Mouse (Mus musculus) liver, postnatal 0 days (tissue): ENCODE results near the gene Kat2a.

Experiments used
- CTCF ChIP-seq: sonication (generic); IDR thresholded peaks from 2 replicates; pipeline ENCODE4 v1.5.1; 2016; ENCODE audit warnings: antibody characterized with exemption, low read depth
- EP300 ChIP-seq: IDR thresholded peaks from 2 replicates; pipeline ENCODE4 v1.6.1; 2016; ENCODE audit warnings: antibody characterized with exemption, low read depth, mild to moderate bottlenecking

DNA sequence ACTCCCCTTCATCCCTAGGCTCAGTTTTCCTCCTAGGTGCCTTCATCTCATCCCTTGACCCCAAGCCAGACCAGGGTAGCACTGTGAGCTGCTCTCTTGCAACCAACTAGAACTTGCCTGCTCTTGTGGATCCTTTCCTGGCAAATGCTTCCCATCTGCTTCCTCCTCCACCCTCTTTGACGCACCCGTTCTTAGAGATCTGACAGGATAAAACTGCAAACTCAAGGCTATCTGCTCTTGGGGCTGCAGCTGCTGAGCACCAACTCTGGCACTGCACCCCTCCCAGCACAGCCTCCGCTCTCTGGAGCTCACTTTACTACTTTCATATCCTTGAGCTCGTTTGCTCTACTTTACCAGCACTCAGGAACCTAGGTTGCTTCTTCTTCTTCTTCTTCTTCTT lies 36.4 kb upstream of the Kat2a start:
- TF ChIP-seq EP300 (no peak), CTCF (no peak)
